Mouse (Mus musculus) adrenal gland, adult 8-10 months (tissue): ENCODE results near the gene Irak2. TPM values are rescaled to one million over a fixed set of nuclear protein-coding genes. Genes with fewer than 3 reads are reported as not detected.

Experiments
- DNase-seq: peaks from one replicate; pipeline ENCODE4 v3.0.0; 2022
- total RNA-seq, 4 experiments: library from RNA; stranded (reverse); gene quantifications; 2 replicates each; pipeline ENCODE4 v1.2.4; 2022

The Irak2 gene
- total RNA-seq, result 10 to 100 TPM; 11.8 to 38.3 (median 22.4) TPM

DNA sequence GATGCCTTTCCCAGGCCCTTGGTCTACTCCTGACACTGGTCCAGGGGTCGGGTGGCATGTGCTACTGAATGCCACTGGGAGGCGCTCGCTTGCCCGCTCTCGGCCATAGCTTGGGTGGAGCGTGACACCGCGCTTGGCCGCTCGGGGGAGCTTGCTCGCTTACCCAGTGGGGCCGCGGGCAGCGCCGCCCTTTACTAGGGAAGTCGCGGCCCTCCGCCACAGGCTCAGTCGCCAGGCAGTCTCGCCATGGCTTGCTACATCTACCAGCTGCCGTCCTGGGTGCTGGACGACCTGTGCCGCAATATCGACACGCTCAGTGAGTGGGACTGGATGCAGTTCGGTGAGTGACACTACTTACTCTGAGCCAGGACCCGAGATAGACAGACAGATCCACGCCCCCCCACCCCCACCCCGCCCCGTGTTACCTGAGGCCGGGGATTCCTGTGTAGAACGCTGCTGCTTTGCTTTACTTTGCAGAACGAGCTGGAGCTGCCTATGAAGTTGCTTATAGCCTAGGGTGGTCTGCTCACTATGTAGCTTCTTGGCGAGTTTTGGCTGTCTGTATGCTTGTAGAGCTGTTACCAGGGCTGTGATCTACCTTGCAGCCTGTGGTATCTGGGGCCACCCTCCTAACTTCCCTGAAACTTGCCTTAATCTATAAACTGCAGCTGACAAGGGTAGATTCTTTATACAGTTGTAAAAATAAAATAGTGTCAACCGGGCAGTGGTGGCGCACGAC lies at the start of gene Irak2:
Gene Irak2, plus strand, starts transcription at position 166 of the 739 bp plus-strand sequence.
- peak; percentile 92 for DNase-seq

DNA sequence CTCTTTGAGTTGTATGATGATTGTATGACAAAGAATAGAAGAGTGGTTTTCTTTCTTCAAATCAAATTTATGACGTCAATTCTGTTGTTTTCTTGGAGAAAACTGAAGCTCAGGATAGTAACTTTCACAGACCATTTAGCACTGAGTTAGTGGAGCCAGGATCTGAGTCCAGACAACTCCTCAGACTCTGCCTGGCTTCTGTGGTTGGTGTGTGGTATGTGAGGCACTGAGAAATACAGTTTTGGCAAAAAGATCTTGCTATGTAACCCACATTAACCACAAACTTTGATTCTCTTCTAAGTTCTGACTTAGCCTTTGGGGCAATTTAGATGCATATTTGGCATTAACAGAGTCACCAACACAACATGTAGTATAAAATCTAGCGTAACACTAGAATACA lies 45.6 kb upstream of the Irak2 start:
- no peak for DNase-seq

GRCm38 (mm10) chr6:113597945-113598344 lies 40.3 kb upstream of the Irak2 start:
- DNase-seq, result no peak

- DNase-seq, result peak; percentile 87
Measured at GRCm38 (mm10) chr6:113599833-113600232, 38.4 kb upstream of the Irak2 start.

DNA sequence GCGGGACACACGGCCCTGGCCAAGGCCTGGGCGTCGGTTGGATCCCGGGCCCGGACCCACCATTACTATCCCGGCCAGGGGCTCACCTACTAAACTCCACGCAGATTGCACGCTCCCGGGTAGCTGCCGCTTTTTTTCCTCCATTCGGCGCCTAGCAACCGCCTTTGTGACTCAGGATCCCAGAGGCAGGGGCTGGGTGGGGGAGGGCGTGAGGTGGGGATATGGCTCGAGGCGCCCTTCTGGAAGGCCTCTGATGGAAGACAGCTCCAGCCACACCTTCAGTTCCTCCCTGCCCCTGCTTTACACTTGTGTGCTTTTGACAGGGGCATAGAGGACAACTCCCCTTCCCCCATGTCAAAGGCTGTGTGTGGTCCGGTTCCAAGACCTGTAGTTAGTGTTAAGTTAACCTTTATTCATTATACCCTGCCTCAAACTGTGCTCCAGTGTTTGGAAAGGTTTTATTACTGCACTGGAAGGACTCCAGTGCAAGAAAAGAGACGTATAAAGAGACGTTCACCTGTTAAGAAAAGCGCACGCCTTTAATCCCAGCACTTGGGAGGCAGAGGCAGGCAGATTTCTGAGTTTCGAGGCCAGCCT lies 37.6 kb upstream of the Irak2 start, which contains the start of gene Fancd2os:
Gene Fancd2os, minus strand, starts transcription at position 173 of the 597 bp plus-strand sequence.
- no peak for DNase-seq

- no peak for DNase-seq
Measured at GRCm38 (mm10) chr6:113602821-113603220, 35.4 kb upstream of the Irak2 start.

GRCm38 (mm10) chr6:113603993-113604392 lies 34.3 kb upstream of the Irak2 start:
- no peak for DNase-seq

DNA sequence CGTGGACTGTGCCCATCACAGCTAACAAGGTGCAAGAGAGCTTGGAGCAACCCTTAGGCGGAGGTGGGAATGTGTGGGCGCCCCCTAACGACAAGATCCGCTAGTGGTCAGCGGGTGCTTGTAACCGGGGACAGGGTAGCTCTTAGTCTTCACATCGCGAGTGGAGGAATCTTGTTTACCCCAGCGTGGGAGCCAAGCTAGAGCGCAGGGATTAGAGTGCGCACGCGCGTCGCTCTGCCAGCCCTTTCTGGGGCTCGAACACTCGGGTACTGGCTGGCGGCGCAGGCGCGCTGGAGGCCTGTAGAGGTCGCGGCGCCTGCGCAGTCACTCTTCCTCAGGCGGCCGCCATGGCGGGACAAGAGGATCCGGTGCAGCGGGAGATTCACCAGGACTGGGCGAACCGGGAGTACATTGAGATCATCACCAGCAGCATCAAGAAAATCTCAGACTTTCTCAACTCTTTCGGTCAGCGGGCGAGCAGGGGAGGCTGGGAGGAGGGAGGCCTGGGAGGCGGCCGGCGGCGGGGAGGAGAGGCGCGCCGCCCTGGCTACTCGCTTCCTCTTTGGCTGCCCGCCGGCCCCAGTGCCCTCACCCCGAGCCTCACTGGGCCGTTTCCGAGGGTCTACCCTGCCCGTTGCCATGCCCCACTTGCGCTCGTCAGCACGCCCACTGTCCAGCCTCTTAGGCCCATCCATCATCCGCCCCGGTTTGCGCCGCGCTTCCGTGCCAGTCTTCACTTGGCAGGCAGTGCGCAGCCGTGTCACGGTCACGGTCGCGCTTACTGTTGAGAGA lies 33.6 kb upstream of the Irak2 start, which contains the start of gene Brk1:
Gene Brk1, plus strand, starts transcription at position 341 of the 792 bp plus-strand sequence.
- peak; percentile 85 for DNase-seq

DNA sequence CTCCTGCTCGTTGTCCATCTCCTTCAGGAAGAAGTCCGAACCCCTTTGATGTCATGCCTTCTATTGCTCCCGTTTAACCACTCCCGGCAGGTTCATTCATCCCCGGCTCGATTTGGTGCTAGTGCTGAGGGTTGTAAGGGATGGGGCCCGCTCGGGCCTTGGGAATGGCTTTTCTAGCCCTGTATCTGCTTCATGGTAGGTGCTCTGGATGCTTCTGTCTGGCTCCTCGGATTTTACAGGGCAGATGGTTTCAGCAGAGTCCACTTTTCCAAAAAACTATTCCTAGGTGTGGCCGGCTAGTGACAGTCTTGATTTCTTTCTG lies 33.1 kb upstream of the Irak2 start:
- DNase-seq, result no peak

GRCm38 (mm10) chr6:113608871-113609270 lies 29.4 kb upstream of the Irak2 start:
- peak; percentile 54 for DNase-seq

GRCm38 (mm10) chr6:113609293-113609692 lies 29.0 kb upstream of the Irak2 start:
- no peak for DNase-seq

DNA sequence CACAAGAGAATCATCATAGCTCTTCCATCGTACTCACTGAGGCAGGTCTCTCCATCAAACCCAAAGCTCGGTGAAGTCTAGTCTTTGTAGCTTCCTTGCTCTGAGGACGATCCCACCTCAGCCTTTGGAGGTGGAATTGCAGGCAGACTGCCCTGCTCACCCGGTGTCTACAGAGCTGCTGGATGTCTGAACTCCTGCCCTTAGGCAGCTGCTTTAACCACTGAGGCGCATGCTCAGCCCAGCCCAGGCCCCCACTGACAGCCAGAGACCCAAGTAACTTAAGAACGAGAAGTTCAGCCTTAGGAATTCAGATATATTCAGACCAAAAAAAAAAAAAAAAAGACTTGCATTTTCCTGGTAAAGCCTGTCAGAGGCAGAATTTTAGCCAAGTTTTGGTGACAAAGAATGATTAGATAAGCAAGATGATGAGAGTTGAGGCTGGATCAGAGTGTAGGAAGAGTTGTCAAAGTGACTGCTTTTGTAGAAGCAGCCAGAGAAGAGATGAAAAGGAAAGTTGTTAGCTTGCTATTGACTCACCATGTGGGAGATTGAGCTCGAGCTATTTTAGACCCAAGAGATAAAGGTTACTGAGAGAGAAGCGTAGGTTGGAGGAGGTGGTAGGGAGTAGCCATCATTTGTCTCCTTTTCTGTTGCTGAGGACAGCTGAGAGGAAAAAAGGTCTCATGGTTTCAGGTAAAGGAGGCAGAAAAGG lies 25.9 kb upstream of the Irak2 start:
- DNase-seq, result no peak

DNA sequence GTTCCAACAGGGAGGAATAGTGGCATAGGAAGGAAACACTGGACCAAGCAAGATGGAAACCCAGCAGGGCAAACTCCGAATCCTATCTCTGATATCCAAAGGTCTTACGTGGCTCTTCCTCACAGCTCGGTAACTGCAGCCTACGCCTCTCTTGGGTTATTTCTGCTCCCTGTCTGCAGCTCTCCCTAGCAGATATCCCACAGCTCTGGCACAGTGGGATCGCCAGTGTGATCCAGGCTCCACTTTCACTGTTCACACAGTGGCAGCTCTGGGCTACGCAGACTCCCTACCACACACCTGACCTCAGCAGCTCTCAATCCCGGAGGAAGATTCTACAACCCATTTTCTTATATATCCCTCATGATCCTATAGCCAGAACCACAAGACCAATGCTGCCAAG lies 24.1 kb upstream of the Irak2 start:
- no peak for DNase-seq

GRCm38 (mm10) chr6:113614997-113615396 lies 23.3 kb upstream of the Irak2 start:
- no peak for DNase-seq

DNA sequence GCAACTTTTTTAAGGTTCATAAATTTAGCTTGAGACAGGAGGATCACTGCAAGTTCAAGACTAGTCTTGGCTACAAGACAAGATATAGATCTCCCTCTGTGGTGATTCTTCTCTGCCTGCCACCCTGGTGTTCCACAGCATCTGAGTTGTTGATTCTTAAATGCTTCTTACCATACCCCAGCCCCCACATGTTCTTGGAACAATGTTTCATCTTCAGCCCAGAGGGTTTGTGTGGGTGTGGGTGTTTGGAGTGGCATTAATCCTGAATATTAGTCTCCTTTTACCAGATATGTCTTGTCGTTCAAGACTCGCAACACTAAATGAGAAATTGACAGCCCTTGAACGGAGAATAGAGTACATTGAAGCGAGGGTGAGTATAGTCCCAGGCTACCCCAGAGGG lies 22.8 kb upstream of the Irak2 start:
- no peak for DNase-seq

DNA sequence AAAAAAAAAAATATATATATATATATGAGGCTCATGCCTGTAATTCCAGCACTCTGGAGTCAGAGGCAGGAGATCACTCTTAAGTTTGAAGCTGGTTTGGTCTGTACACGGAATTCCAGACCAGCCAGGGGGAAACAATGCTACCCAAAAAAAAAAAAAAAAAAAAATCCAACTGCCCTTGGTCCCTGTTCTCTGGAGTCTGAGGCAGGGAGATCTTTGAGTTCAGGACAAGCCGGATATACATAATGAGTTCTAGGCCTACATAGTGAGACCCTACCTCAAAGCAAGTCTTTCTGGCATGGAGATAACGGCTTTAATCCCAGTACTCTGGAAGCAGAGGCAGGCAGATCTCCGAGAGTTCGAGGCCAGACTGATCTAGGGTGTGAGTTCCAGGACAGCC lies 14.9 kb upstream of the Irak2 start:
- no peak for DNase-seq

DNA sequence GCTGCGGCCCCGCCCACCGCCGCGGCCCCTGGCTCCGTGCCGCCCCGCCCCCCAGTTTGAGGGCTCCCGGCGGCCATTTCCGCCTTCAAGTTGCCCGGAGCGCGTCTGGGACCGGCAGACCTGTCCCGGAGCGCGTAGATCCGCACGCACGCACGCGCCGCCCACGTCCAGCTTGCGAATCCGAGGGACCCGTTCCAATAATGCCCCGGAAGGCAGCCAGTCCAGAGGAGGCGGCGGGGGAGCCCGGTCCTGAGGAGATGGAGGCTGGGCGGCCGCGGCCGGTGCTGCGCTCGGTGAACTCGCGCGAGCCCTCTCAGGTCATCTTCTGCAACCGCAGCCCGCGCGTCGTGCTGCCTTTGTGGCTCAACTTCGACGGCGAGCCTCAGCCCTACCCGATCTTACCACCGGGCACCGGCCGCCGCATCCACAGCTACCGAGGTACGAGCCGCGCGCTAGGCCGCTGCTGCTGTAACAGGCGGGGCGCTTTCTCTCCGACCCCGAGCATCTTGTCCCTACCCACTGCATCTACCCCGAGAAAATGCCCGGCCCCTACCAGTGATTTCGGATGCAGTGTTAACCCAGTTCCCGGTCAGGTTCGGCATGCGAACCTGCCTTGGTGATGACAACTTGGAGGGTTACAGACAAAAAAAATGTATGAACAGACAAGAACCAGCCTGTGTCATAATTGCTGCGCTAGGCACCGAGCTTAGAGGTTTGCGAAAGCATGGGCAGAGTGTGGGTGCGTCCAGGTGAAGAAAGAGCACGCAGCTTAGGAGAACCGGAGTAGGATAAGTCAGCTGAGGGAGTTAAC lies 14.1 kb upstream of the Irak2 start, which contains the start of gene Vhl:
Gene Vhl, plus strand, starts transcription at position 19 of the 811 bp plus-strand sequence.
- peak; percentile 87 for DNase-seq

- no peak for DNase-seq
Measured at GRCm38 (mm10) chr6:113624989-113625770, 13.1 kb upstream of the Irak2 start.

- DNase-seq, result no peak
Measured at GRCm38 (mm10) chr6:113630322-113630721, 7.9 kb upstream of the Irak2 start.

GRCm38 (mm10) chr6:113632863-113633262 lies 5.4 kb upstream of the Irak2 start:
- no peak for DNase-seq

- no peak for DNase-seq
Measured at GRCm38 (mm10) chr6:113639201-113639600, 934 bp downstream of the Irak2 start.
